Mouse (Mus musculus): Measurements from ENCODE around the gene Zfp629.

DNA sequence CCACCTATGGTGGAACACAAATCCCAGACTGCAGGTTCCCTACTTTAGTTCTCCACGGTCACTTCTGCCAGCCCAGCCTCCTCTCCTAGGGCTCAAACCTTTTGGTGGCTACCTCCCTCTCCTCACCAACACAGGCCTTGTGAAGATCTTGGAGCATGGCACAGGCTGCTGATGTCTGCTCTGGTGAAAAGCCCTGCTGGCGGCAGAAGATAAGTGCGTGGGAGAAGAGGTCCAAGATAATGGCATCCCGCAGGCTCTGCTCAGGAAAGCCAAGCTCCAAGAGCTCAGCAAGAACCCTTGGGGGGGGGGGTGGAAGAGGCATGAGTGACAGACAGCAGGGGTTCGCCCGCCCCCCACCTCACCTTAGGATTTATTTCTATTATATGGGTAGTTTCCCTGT is 29.4 kb downstream of the Zfp629 start:
- TF ChIP-seq MXI1 (IDR thresholded peaks at IDR 0.05; ENCODE audit: low read depth, low read length) (peak; percentile 31; the same call in 1 of the 2 replicates), CHD1 (IDR thresholded peaks at IDR 0.05; ENCODE audit: low read depth, low read length) (no peak), USF2 (IDR thresholded peaks at IDR 0.05; ENCODE audit: borderline replicate concordance in 1 of 2, insufficient read depth in 1 of 2, low read depth in 1 of 2, low read length in 2 of 2) (no peak), GATA1 (IDR thresholded peaks at IDR 0.05; ENCODE audit: low read depth, low read length) (peak; percentile 79), CTCF (IDR thresholded peaks at IDR 0.05 in 2 of 3, conservative IDR thresholded peaks at IDR 0.05 in 1 of 3; ENCODE audit: control insufficient read depth in 1 of 3, insufficient read depth in 1 of 3, low read depth in 2 of 3, low read length in 3 of 3, poor library complexity in 1 of 3, severe bottlenecking in 1 of 3) (no peak), EP300 (IDR thresholded peaks at IDR 0.05; ENCODE audit: low read depth in 1 of 2, low read length in 2 of 2) (peak; percentile 82 to 90), POLR2A (IDR thresholded peaks at IDR 0.05; ENCODE audit: control insufficient read depth in 1 of 2, insufficient read depth in 1 of 2, low read depth in 1 of 2, low read length in 2 of 2, poor library complexity in 1 of 2) (no peak), ZNF384 (IDR thresholded peaks at IDR 0.05; ENCODE audit: low read depth, low read length) (no peak), GABPA (IDR thresholded peaks at IDR 0.05; ENCODE audit: low read depth, low read length) (no peak), MAZ (IDR thresholded peaks at IDR 0.05; ENCODE audit: low read depth, low read length) (no peak), UBTF (IDR thresholded peaks at IDR 0.05; ENCODE audit: borderline replicate concordance, insufficient read depth, low read depth, low read length) (no peak), BHLHE40 (IDR thresholded peaks at IDR 0.05; ENCODE audit: borderline replicate concordance, low read depth, low read length) (no peak)
